Mouse (Mus musculus): ENCODE measurements around the gene Ubash3a. TPM values are rescaled to one million over a fixed set of nuclear protein-coding genes. Genes with fewer than 3 reads are reported as not detected.

Ubash3a gene
- polyA plus RNA-seq, 1 experiment: not detected

DNA sequence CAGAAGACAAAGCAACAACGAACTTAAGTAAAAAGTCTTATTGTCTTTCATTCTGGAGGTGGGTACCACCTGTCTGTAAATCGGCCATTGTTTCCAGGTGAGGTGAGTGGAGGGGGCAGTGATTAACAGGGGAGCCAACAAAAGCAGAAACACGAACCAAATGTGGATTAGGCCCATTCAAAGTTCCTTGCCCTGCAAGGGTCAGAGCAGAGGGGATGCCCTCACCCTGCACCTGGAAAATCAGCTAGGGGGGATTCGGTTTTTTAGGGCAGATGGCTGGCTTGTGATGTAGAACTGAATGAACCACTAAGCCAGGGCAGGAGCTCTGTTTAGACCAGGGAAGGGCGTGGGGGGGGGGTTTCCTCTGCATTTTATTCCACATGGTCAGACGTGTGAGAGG, 56.7 kb downstream of the Ubash3a start:
- Histone ChIP-seq H3K4me3 (replicated peaks; ENCODE audit: insufficient read depth, low read depth, low read length) (no peak overlapping the region), H3K27me3 (ENCODE audit: control insufficient read depth, insufficient read depth, low read length) (no peaks in the 10 kb centered on the region), H3K4me1 (ENCODE audit: control insufficient read depth, insufficient read depth, low read length) (no peaks in the 10 kb centered on the region), H3K27ac (ENCODE audit: insufficient read depth, low read length) (no peak overlapping the region)
- whole genome bisulfite sequencing: 71% methylated on average over 6 of the region's 6 CpGs
- no peak for DNase-seq
- no peak for TF ChIP-seq CTCF (IDR thresholded peaks at IDR 0.05; ENCODE audit: borderline replicate concordance, insufficient read depth, low read depth, low read length)
- TF ChIP-seq POLR2A (IDR thresholded peaks at IDR 0.05; ENCODE audit: borderline replicate concordance, insufficient read depth, low read length): no peak

GRCm38 (mm10) chr17:31265171-31265572, 57.5 kb downstream of the Ubash3a start:
- Histone ChIP-seq H3K4me3 (replicated peaks; ENCODE audit: insufficient read depth, low read depth, low read length) (no peak overlapping the region), H3K4me1 (ENCODE audit: control insufficient read depth, insufficient read depth, low read length) (no peaks in the 10 kb centered on the region), H3K27ac (ENCODE audit: insufficient read depth, low read length) (no peak overlapping the region), H3K27me3 (ENCODE audit: control insufficient read depth, insufficient read depth, low read length) (no peaks in the 10 kb centered on the region)
- DNase-seq: no peak
- WGBS: 63% methylated on average over 3 of the region's 3 CpGs
- TF ChIP-seq CTCF (IDR thresholded peaks at IDR 0.05; ENCODE audit: borderline replicate concordance, insufficient read depth, low read depth, low read length): no peak
- TF ChIP-seq POLR2A (IDR thresholded peaks at IDR 0.05; ENCODE audit: borderline replicate concordance, insufficient read depth, low read length): no peak

DNA sequence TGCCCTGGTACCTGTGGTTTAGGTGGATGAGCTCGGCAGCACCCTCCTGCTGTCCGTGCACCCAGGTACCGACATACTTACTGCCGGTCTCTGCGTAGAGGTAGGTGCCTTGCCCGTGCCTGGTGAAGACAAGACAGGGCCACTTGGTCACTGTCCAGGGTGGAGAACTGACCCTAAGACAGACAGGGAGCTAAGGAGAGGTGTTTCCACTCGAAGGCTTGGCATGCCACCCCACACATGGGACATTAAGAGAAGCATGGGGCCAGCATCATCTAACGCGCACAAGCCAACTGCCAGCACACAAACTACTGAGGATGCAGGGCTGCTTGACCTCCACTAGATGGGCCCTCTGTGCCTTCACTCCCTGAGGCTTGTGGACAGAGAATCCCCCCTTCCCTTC, 58.2 kb downstream of the Ubash3a start:
- Histone ChIP-seq H3K27ac (ENCODE audit: insufficient read depth, low read length) (no peak overlapping the region), H3K27me3 (ENCODE audit: control insufficient read depth, insufficient read depth, low read length) (no peaks in the 10 kb centered on the region), H3K4me3 (replicated peaks; ENCODE audit: insufficient read depth, low read depth, low read length) (no peak overlapping the region), H3K4me1 (ENCODE audit: control insufficient read depth, insufficient read depth, low read length) (no peaks in the 10 kb centered on the region)
- 87% methylated on average over 9 of the region's 9 CpGs for WGBS
- DNase-seq: no peak
- TF ChIP-seq CTCF (IDR thresholded peaks at IDR 0.05; ENCODE audit: borderline replicate concordance, insufficient read depth, low read depth, low read length): no peak
- no peak for TF ChIP-seq POLR2A (IDR thresholded peaks at IDR 0.05; ENCODE audit: borderline replicate concordance, insufficient read depth, low read length)

DNA sequence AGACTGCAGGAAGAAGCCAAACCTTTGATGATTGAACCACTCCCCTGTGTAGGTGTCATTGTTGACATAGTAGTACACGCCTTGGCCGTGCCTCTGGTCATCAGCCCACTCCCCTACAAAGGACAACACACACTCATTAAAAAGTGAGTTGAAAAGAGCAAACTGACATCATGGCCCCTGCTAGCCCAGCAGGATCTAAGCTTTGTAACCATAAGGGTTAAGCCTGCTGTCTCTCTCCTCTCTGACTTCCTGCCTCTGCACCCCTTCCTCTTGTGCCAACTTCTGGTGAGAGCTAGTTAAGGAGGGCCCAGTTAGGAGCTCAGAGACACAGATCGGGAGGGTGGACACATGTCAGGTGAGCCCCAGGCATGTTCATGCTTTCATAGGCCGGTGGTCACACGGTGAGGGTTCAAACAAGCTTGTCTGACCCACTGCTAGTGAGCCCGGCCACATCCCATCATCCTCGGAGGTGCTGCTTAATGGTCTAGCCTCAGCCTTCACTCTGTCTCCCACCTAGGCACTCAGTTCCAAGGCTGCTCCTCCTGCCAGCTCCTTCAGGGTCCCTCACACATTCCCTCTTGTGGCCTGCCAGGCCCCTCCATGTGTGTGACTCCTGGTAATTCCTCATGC, 58.8 kb downstream of the Ubash3a start:
- H3K4me1 ChIP-seq (ENCODE audit: control insufficient read depth, insufficient read depth, low read length): no peaks in the 10 kb centered on the region
- no peak overlapping the region for H3K4me3 ChIP-seq (replicated peaks; ENCODE audit: insufficient read depth, low read depth, low read length)
- DNase-seq: no peak
- TF ChIP-seq POLR2A (IDR thresholded peaks at IDR 0.05; ENCODE audit: borderline replicate concordance, insufficient read depth, low read length): no peak
- TF ChIP-seq CTCF (IDR thresholded peaks at IDR 0.05; ENCODE audit: borderline replicate concordance, insufficient read depth, low read depth, low read length): no peak
- WGBS: 87% methylated on average over 7 of the region's 7 CpGs
- no peaks in the 10 kb centered on the region for H3K27me3 ChIP-seq (ENCODE audit: control insufficient read depth, insufficient read depth, low read length)
- H3K27ac ChIP-seq (ENCODE audit: insufficient read depth, low read length): no peak overlapping the region

GRCm38 (mm10) chr17:31267138-31267537, 59.5 kb downstream of the Ubash3a start:
- H3K27ac ChIP-seq (ENCODE audit: insufficient read depth, low read length): no peak overlapping the region
- no peak overlapping the region for H3K4me3 ChIP-seq (replicated peaks; ENCODE audit: insufficient read depth, low read depth, low read length)
- no peak for TF ChIP-seq POLR2A (IDR thresholded peaks at IDR 0.05; ENCODE audit: borderline replicate concordance, insufficient read depth, low read length)
- TF ChIP-seq CTCF (IDR thresholded peaks at IDR 0.05; ENCODE audit: borderline replicate concordance, insufficient read depth, low read depth, low read length): no peak
- H3K27me3 ChIP-seq (ENCODE audit: control insufficient read depth, insufficient read depth, low read length): no peaks in the 10 kb centered on the region
- no peak for DNase-seq
- no peaks in the 10 kb centered on the region for H3K4me1 ChIP-seq (ENCODE audit: control insufficient read depth, insufficient read depth, low read length)
- WGBS: 76% methylated on average over 4 of the region's 4 CpGs

- H3K4me3 ChIP-seq (replicated peaks; ENCODE audit: insufficient read depth, low read depth, low read length): no peak overlapping the region
- 85% methylated on average over 6 of the region's 6 CpGs for whole genome bisulfite sequencing
- H3K27me3 ChIP-seq (ENCODE audit: control insufficient read depth, insufficient read depth, low read length): no peaks in the 10 kb centered on the region
- no peak overlapping the region for H3K27ac ChIP-seq (ENCODE audit: insufficient read depth, low read length)
- no peaks in the 10 kb centered on the region for H3K4me1 ChIP-seq (ENCODE audit: control insufficient read depth, insufficient read depth, low read length)
- TF ChIP-seq POLR2A (IDR thresholded peaks at IDR 0.05; ENCODE audit: borderline replicate concordance, insufficient read depth, low read length): no peak
- TF ChIP-seq CTCF (IDR thresholded peaks at IDR 0.05; ENCODE audit: borderline replicate concordance, insufficient read depth, low read depth, low read length): no peak
- DNase-seq: no peak
These were observed 59.9 kb downstream of the Ubash3a start for GRCm38 (mm10) chr17:31267603-31268002.

- 74% methylated on average over 1 of the region's 1 CpGs for WGBS
- no peak overlapping the region for H3K4me3 ChIP-seq (replicated peaks; ENCODE audit: insufficient read depth, low read depth, low read length)
- H3K27me3 ChIP-seq (ENCODE audit: control insufficient read depth, insufficient read depth, low read length): no peaks in the 10 kb centered on the region
- H3K27ac ChIP-seq (ENCODE audit: insufficient read depth, low read length): no peak overlapping the region
- H3K4me1 ChIP-seq (ENCODE audit: control insufficient read depth, insufficient read depth, low read length): no peaks in the 10 kb centered on the region
- DNase-seq: no peak
- TF ChIP-seq CTCF (IDR thresholded peaks at IDR 0.05; ENCODE audit: borderline replicate concordance, insufficient read depth, low read depth, low read length): no peak
- TF ChIP-seq POLR2A (IDR thresholded peaks at IDR 0.05; ENCODE audit: borderline replicate concordance, insufficient read depth, low read length): no peak
These were observed 60.3 kb downstream of the Ubash3a start for GRCm38 (mm10) chr17:31268016-31268415.

GRCm38 (mm10) chr17:31269761-31270160, 62.1 kb downstream of the Ubash3a start:
- DNase-seq: no peak
- TF ChIP-seq CTCF (IDR thresholded peaks at IDR 0.05; ENCODE audit: borderline replicate concordance, insufficient read depth, low read depth, low read length) (no peak), POLR2A (IDR thresholded peaks at IDR 0.05; ENCODE audit: borderline replicate concordance, insufficient read depth, low read length) (no peak)
- Histone ChIP-seq H3K4me1 (ENCODE audit: control insufficient read depth, insufficient read depth, low read length) (no peaks in the 10 kb centered on the region), H3K27me3 (ENCODE audit: control insufficient read depth, insufficient read depth, low read length) (no peaks in the 10 kb centered on the region), H3K4me3 (replicated peaks; ENCODE audit: insufficient read depth, low read depth, low read length) (no peak overlapping the region), H3K27ac (ENCODE audit: insufficient read depth, low read length) (no peak overlapping the region)
- 95% methylated on average over 2 of the region's 2 CpGs for WGBS
